Mouse (Mus musculus) CD8-positive naive resting alpha-beta T cell, adult 57 days (primary cell): ENCODE data around the gene Gadl1. TPM values are rescaled to one million over a fixed set of nuclear protein-coding genes. Genes with fewer than 3 reads are reported as not detected.

ENCODE experiments used
- total RNA-seq: library from RNA; stranded (reverse); gene quantifications from one replicate; pipeline ENCODE4 v1.2.4, GENCODE M21; 2023

Gene Gadl1
- not detected for total RNA-seq

GRCm38 (mm10) chr9:115909155-115909554 is at the start of gene Gadl1:
Gene Gadl1 (plus strand): TSS chr9:115909455.

